Mouse (Mus musculus): ENCODE results near the gene Zfp335. TPM values are rescaled to one million over a fixed set of nuclear protein-coding genes. Genes with fewer than 3 reads are reported as not detected.
A peak's percentile ranks its signal among the peaks of the same experiment; 100 is the strongest.

The Zfp335 gene
- polyA plus RNA-seq, 1 experiment from 2014 or later: 15.5 TPM

DNA sequence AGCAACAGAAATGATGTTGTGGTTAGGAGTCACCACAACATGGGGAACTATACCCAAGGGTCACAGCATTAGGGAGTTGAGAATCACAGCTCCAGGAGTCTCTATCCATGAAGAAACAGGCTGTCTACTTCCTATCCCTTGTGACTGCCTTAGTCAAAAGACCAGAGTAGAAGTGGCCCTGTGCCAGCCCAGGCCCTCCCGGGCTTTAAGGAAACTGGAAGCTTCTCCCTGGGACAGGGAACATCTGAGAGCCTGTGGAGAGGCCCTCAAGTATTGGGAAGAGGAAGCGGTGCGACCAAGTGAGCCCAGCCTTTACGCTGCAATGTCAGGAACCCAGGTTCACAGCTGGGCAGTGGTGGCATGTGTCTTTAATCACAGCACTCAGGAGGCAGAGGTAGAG is 24.4 kb upstream of the Zfp335 start:
- Histone ChIP-seq H3K9ac (replicated peaks; ENCODE audit: low read length) (no peak overlapping the region), H3K4me3 (replicated peaks; ENCODE audit: low read depth, low read length) (no peak overlapping the region), H3K27ac (replicated peaks; ENCODE audit: low read depth, low read length) (no peak overlapping the region), H3K9me3 (ENCODE audit: control insufficient read depth, low read length) (no peaks in the 10 kb centered on the region), H3K36me3 (ENCODE audit: control insufficient read depth, insufficient read depth, low read length) (no peaks in the 10 kb centered on the region), H3K27me3 (ENCODE audit: control insufficient read depth, insufficient read depth, low read length) (no peaks in the 10 kb centered on the region), H3K4me1 (ENCODE audit: control insufficient read depth, insufficient read depth, low read length) (peaks cover 18% of the 10 kb centered on the region; the same call in 1 of the 2 replicates), H3K4me2 (ENCODE audit: low read length) (no peak overlapping the region)
- WGBS: 76% methylated on average over 4 of the region's 4 CpGs
- ATAC-seq (ENCODE audit: low FRiP score, low TSS enrichment): no peak
- DNase-seq: no peak

DNA sequence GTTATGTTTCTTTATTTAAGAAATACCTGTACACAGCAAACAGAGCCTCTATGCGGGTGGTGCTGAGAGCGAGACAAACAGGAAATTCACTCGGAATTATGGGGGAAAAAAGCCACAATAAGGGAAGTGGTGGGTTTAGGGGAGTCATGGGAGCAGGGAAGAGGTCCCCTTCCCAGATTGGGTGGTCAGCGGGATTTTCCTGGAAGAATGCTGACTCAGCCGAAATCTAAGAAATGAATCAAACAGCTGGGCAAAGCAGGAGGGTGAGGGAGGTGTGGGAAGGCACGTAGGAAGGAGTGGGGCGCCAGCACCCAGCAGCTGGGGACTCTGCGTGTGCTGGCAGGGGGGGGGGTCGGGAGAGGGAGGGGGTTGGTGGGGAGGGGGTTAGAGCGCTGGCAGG is 22.0 kb upstream of the Zfp335 start:
- WGBS: 46% methylated on average over 10 of the region's 10 CpGs

DNA sequence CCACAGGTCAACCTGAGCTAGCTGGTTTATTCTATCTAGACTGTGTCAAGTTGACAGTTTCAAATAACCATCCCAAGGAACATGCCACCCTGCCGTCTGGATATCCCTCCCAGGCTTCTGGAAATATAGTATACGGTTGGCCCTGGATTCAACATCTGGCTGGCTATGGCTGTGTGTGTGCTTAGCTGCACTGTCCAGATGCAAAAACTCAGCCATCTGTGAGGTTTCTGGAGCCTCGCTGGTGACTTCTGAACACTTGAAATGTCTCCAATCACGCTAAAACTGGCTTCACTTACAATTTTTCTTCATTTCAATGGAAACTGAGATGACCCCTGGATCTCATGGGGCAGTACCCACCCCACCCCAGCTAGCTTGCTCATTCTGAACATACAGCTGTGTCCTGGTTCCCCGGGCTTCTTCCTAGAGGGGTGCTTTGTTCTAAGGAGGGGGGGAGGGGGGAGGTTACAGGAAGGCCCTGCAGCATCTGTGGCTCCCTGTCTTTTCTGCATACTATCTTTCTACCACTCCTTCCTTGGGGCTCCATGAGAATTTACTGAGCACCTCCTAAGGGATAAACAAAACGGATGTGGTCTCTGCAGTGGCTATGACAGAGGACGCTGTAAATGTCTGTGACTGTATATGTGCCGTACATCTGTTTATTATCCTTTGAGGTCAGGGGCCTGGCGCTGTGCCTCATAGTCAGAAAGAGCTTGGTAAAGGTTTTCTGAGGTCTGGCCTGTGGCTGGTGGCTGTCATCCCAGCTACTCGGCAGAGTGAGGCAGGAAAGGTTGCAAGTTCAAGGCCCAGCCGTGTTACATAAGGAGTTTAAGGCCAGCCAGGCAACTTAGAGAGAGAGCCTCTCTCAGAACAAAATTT is 19.4 kb upstream of the Zfp335 start:
- Histone ChIP-seq H3K9me3 (ENCODE audit: control insufficient read depth, low read length) (no peaks in the 10 kb centered on the region), H3K4me2 (ENCODE audit: low read length) (no peak overlapping the region), H3K4me1 (ENCODE audit: control insufficient read depth, insufficient read depth, low read length) (no peaks in the 10 kb centered on the region), H3K9ac (replicated peaks; ENCODE audit: low read length) (no peak overlapping the region), H3K27ac (replicated peaks; ENCODE audit: low read depth, low read length) (no peak overlapping the region), H3K36me3 (ENCODE audit: control insufficient read depth, insufficient read depth, low read length) (no peaks in the 10 kb centered on the region), H3K27me3 (ENCODE audit: control insufficient read depth, insufficient read depth, low read length) (no peaks in the 10 kb centered on the region), H3K4me3 (replicated peaks; ENCODE audit: low read depth, low read length) (no peak overlapping the region)
- no peak for ATAC-seq (ENCODE audit: low FRiP score, low TSS enrichment)
- no peak for DNase-seq
- WGBS: 65% methylated on average over 11 of the region's 11 CpGs

More for the DNA sequence above, 22.0 kb upstream of the Zfp335 start:
- Histone ChIP-seq H3K27ac (replicated peaks; ENCODE audit: low read depth, low read length) (no peak overlapping the region), H3K4me1 (ENCODE audit: control insufficient read depth, insufficient read depth, low read length) (0 out of 2 replicates have a peak, but pooled peaks cover 6% of the 10 kb centered on the region), H3K9me3 (ENCODE audit: control insufficient read depth, low read length) (no peaks in the 10 kb centered on the region), H3K4me3 (replicated peaks; ENCODE audit: low read depth, low read length) (no peak overlapping the region), H3K36me3 (ENCODE audit: control insufficient read depth, insufficient read depth, low read length) (no peaks in the 10 kb centered on the region), H3K9ac (replicated peaks; ENCODE audit: low read length) (no peak overlapping the region), H3K4me2 (ENCODE audit: low read length) (no peak overlapping the region), H3K27me3 (ENCODE audit: control insufficient read depth, insufficient read depth, low read length) (no peaks in the 10 kb centered on the region)
- DNase-seq (no peak), ATAC-seq (ENCODE audit: low FRiP score, low TSS enrichment) (no peak)

DNA sequence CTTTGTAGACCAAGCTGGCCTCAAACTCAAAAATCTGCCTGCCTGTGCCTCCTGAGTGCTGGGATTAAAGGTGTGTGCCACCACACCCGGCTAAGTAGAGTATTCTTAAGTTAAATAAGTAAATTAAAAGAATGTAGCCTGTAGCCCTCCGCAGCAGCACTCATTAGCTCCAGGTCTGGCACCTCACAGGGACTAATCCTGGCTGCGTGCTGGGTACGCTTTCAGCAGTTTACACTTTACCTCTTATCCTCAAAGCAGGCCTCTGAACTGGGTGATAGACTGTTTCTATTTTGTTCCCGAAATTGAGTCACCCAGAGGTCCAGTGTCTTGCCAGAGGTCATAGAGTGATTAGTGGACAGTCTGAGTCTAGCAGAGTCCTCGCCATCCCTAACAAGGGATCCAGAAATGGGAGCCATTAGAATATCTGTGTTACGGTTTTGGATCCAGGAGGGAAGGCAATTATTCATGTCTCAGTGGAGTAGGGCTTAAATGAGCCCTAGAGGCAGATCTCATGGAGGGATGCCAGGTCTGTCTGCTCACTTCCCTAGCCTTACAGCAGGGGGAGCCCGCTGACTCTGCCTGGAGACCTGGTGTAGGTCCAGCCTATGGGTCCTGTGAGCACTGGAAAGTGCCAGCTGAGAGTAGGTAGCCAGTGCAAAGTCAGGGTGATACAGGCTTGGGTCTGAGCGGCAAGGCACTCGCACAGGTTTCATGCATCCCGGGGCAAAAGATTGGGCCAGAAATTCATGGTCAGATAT is 12.7 kb upstream of the Zfp335 start:
- Histone ChIP-seq H3K27ac (replicated peaks; ENCODE audit: low read depth, low read length) (no peak overlapping the region), H3K4me1 (ENCODE audit: control insufficient read depth, insufficient read depth, low read length) (0 out of 2 replicates have a peak, but pooled peaks cover 4% of the 10 kb centered on the region), H3K9ac (replicated peaks; ENCODE audit: low read length) (no peak overlapping the region), H3K27me3 (ENCODE audit: control insufficient read depth, insufficient read depth, low read length) (no peaks in the 10 kb centered on the region), H3K4me2 (ENCODE audit: low read length) (no peak overlapping the region), H3K36me3 (ENCODE audit: control insufficient read depth, insufficient read depth, low read length) (peaks cover 6% of the 10 kb centered on the region), H3K4me3 (replicated peaks; ENCODE audit: low read depth, low read length) (no peak overlapping the region), H3K9me3 (ENCODE audit: control insufficient read depth, low read length) (no peaks in the 10 kb centered on the region)
- ATAC-seq (ENCODE audit: low FRiP score, low TSS enrichment) (peak; percentile 66), DNase-seq (peak; percentile 89)
- WGBS: 30% methylated on average over 11 of the region's 11 CpGs

DNA sequence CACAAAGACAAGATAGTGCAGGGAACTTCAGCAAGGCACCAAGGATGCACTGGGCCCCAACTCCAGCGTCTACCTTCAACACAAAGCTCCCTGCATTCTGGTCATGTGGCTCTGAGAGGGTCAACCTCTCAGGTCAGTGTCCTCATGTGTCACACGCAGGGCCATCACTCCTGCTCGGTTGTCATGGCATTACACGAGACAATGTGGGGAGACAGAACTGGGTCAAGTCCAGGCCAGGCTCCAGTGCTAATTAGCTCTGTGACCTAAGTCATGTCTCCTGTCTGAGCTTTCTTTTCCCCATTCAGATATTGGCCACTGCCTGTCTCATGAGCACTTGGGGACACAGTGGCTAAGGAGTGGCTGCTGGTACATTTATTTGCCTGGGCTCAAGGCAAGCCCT is 11.7 kb upstream of the Zfp335 start:
- Histone ChIP-seq H3K4me1 (ENCODE audit: control insufficient read depth, insufficient read depth, low read length) (0 out of 2 replicates have a peak, but pooled peaks cover 4% of the 10 kb centered on the region), H3K4me2 (ENCODE audit: low read length) (no peak overlapping the region), H3K9me3 (ENCODE audit: control insufficient read depth, low read length) (no peaks in the 10 kb centered on the region), H3K4me3 (replicated peaks; ENCODE audit: low read depth, low read length) (no peak overlapping the region), H3K9ac (replicated peaks; ENCODE audit: low read length) (no peak overlapping the region), H3K36me3 (ENCODE audit: control insufficient read depth, insufficient read depth, low read length) (peaks cover 9% of the 10 kb centered on the region), H3K27ac (replicated peaks; ENCODE audit: low read depth, low read length) (no peak overlapping the region), H3K27me3 (ENCODE audit: control insufficient read depth, insufficient read depth, low read length) (no peaks in the 10 kb centered on the region)
- 47% methylated on average over 4 of the region's 4 CpGs for WGBS
- DNase-seq: no peak
- no peak for ATAC-seq (ENCODE audit: low FRiP score, low TSS enrichment)

DNA sequence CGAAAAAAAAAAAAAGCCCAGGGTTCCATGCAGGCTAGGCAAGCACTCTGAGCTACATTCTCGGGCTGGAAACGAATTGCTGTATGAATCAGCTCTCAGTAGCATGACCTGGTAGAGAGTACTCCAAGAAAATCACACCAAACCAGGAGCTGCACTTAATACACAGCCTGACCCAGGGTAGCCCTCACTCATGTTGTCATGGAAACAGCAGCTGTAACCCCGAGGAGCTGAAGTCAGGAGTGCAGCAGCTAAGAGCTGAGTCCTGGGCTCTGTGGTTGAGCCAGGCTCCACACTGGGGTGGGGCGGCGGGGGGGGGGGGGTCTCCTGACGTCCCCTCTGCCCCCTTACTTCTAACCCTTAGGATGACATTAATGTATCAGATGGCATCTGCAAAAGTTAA is 10.4 kb upstream of the Zfp335 start:
- H3K4me1 ChIP-seq (ENCODE audit: control insufficient read depth, insufficient read depth, low read length): 0 out of 2 replicates have a peak, but pooled peaks cover 4% of the 10 kb centered on the region
- WGBS: 59% methylated on average over 6 of the region's 7 CpGs
- no peak overlapping the region for H3K4me2 ChIP-seq (ENCODE audit: low read length)
- DNase-seq: peak; percentile 36
- peaks cover 9% of the 10 kb centered on the region for H3K36me3 ChIP-seq (ENCODE audit: control insufficient read depth, insufficient read depth, low read length)
- no peak for ATAC-seq (ENCODE audit: low FRiP score, low TSS enrichment)
- no peak overlapping the region for H3K27ac ChIP-seq (replicated peaks; ENCODE audit: low read depth, low read length)
- no peaks in the 10 kb centered on the region for H3K9me3 ChIP-seq (ENCODE audit: control insufficient read depth, low read length)
- H3K9ac ChIP-seq (replicated peaks; ENCODE audit: low read length): no peak overlapping the region; the same call in 1 of the 2 replicates
- H3K4me3 ChIP-seq (replicated peaks; ENCODE audit: low read depth, low read length): no peak overlapping the region
- no peaks in the 10 kb centered on the region for H3K27me3 ChIP-seq (ENCODE audit: control insufficient read depth, insufficient read depth, low read length)

DNA sequence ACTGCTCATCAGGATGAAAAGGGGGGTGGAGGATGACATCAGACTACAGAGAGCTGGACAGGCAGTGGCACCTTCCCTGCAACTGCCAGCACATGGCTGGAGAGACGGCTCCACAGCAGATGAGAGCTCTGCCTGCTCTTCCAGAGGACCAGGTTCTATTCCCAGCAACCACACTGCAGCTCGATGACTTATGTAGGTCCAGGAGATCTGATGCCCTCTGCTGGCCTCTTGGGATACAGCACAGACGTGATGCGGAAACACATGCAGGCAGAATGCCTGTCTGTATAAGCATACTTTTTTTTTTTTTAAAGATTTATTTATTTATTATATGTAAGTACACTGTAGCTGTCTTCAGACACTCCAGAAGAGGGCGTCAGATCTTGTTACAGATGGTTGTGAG is 6.8 kb upstream of the Zfp335 start:
- ATAC-seq (ENCODE audit: low FRiP score, low TSS enrichment) (no peak), DNase-seq (peak; percentile 63)
- peaks cover 15% of the 10 kb centered on the region for H3K36me3 ChIP-seq (ENCODE audit: control insufficient read depth, insufficient read depth, low read length)
- no peaks in the 10 kb centered on the region for H3K4me1 ChIP-seq (ENCODE audit: control insufficient read depth, insufficient read depth, low read length)
- H3K27me3 ChIP-seq (ENCODE audit: control insufficient read depth, insufficient read depth, low read length): no peaks in the 10 kb centered on the region
- H3K4me3 ChIP-seq (replicated peaks; ENCODE audit: low read depth, low read length): no peak overlapping the region
- no peaks in the 10 kb centered on the region for H3K9me3 ChIP-seq (ENCODE audit: control insufficient read depth, low read length)
- no peak overlapping the region for H3K27ac ChIP-seq (replicated peaks; ENCODE audit: low read depth, low read length)
- no peak overlapping the region for H3K4me2 ChIP-seq (ENCODE audit: low read length)
- H3K9ac ChIP-seq (replicated peaks; ENCODE audit: low read length): no peak overlapping the region
- WGBS: 56% methylated on average over 4 of the region's 5 CpGs

DNA sequence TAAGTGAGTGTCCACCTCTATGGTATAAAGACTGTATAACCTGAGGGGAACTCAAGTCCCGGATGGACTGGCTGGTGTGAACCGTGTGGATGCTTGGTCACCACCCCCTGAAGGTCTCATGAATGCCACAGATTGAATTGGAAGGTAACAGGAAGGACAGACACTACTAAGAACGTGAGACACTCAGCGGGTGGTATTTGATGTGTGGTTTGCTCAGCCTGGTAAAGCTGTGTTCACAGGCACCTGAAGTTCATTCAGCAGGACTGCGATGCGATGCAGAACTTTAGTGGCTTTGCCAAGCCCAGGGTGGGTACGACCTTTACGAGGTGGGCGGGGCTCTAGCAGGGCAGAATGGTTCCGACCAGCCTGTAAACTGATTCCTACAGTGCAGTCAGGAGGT is 5.8 kb upstream of the Zfp335 start:
- no peak overlapping the region for H3K9ac ChIP-seq (replicated peaks; ENCODE audit: low read length)
- H3K27me3 ChIP-seq (ENCODE audit: control insufficient read depth, insufficient read depth, low read length): no peaks in the 10 kb centered on the region
- H3K4me3 ChIP-seq (replicated peaks; ENCODE audit: low read depth, low read length): no peak overlapping the region
- WGBS: 66% methylated on average over 10 of the region's 10 CpGs
- H3K4me1 ChIP-seq (ENCODE audit: control insufficient read depth, insufficient read depth, low read length): peaks cover 2% of the 10 kb centered on the region
- H3K4me2 ChIP-seq (ENCODE audit: low read length): no peak overlapping the region
- no peak overlapping the region for H3K27ac ChIP-seq (replicated peaks; ENCODE audit: low read depth, low read length)
- peaks cover 15% of the 10 kb centered on the region for H3K36me3 ChIP-seq (ENCODE audit: control insufficient read depth, insufficient read depth, low read length)
- H3K9me3 ChIP-seq (ENCODE audit: control insufficient read depth, low read length): no peaks in the 10 kb centered on the region
- ATAC-seq (ENCODE audit: low FRiP score, low TSS enrichment): no peak
- DNase-seq: no peak
